Mouse (Mus musculus) frontal cortex, adult (tissue): ENCODE measurements around the gene Lamc1.
A peak's percentile ranks its signal among the peaks of the same experiment; 100 is the strongest.
"Not testable (repeated sequence)": the region's sequence is repeated elsewhere in the genome, so short reads cannot be mapped to it uniquely, and the experiment has no call there.

Experiments
- ATAC-seq: cut with Nextera tagmentation; 2 replicates; pipeline ENCODE4 v1.9.2; 2017; ENCODE audit warnings: mild to moderate bottlenecking, moderate library complexity, mixed read lengths; ENCODE audit not compliant: low TSS enrichment

Gene Lamc1

GRCm38 (mm10) chr1:153299436-153299835 lies 33.1 kb downstream of the Lamc1 start:
- not testable (repeated sequence) for ATAC-seq

- ATAC-seq = peak; percentile 38; the same call in 1 of the 2 replicates
Measured at GRCm38 (mm10) chr1:153297774-153298363, 34.7 kb downstream of the Lamc1 start.

GRCm38 (mm10) chr1:153296035-153296434 lies 36.6 kb downstream of the Lamc1 start:
- ATAC-seq = no peak

- ATAC-seq = no peak
Measured at GRCm38 (mm10) chr1:153292892-153293291, 39.7 kb downstream of the Lamc1 start.

- ATAC-seq = no peak
Measured at GRCm38 (mm10) chr1:153292202-153292601, 40.4 kb downstream of the Lamc1 start.

- ATAC-seq = no peak
Measured at GRCm38 (mm10) chr1:153291416-153291815, 41.2 kb downstream of the Lamc1 start.

GRCm38 (mm10) chr1:153288010-153288409 lies 44.6 kb downstream of the Lamc1 start:
- ATAC-seq = peak; percentile 96

- no peak for ATAC-seq
Measured at GRCm38 (mm10) chr1:153287443-153287842, 45.1 kb downstream of the Lamc1 start.

GRCm38 (mm10) chr1:153286216-153286615 lies 46.4 kb downstream of the Lamc1 start:
- no peak for ATAC-seq

GRCm38 (mm10) chr1:153285188-153285587 lies 47.4 kb downstream of the Lamc1 start:
- no peak for ATAC-seq

- ATAC-seq = peak; percentile 43; the same call in 1 of the 2 replicates
Measured at GRCm38 (mm10) chr1:153282342-153282975, 50.1 kb downstream of the Lamc1 start.

- ATAC-seq = no peak
Measured at GRCm38 (mm10) chr1:153281483-153281882, 51.1 kb downstream of the Lamc1 start.

GRCm38 (mm10) chr1:153280411-153280810 lies 52.2 kb downstream of the Lamc1 start:
- peak; percentile 74 for ATAC-seq

GRCm38 (mm10) chr1:153278028-153278613 lies 54.5 kb downstream of the Lamc1 start:
- no peak for ATAC-seq

GRCm38 (mm10) chr1:153275466-153275865 lies 57.1 kb downstream of the Lamc1 start:
- no peak for ATAC-seq

- ATAC-seq = no peak
Measured at GRCm38 (mm10) chr1:153274611-153275010, 58.0 kb downstream of the Lamc1 start.

- ATAC-seq = no peak
Measured at GRCm38 (mm10) chr1:153273657-153274056, 58.9 kb downstream of the Lamc1 start.

- ATAC-seq = no peak
Measured at GRCm38 (mm10) chr1:153270827-153271226, 61.8 kb downstream of the Lamc1 start.

GRCm38 (mm10) chr1:153269681-153270080 lies 62.9 kb downstream of the Lamc1 start:
- no peak for ATAC-seq

GRCm38 (mm10) chr1:153268806-153269309 lies 63.7 kb downstream of the Lamc1 start:
- ATAC-seq = no peak

GRCm38 (mm10) chr1:153268306-153268705 lies 64.3 kb downstream of the Lamc1 start:
- no peak for ATAC-seq

- ATAC-seq = no peak
Measured at GRCm38 (mm10) chr1:153267730-153268129, 64.9 kb downstream of the Lamc1 start.

- ATAC-seq = peak; percentile 89
Measured at GRCm38 (mm10) chr1:153266891-153267290, 65.7 kb downstream of the Lamc1 start.
